ENCODE assay signal across 11 mouse cellular contexts in the genomic region with DNA sequence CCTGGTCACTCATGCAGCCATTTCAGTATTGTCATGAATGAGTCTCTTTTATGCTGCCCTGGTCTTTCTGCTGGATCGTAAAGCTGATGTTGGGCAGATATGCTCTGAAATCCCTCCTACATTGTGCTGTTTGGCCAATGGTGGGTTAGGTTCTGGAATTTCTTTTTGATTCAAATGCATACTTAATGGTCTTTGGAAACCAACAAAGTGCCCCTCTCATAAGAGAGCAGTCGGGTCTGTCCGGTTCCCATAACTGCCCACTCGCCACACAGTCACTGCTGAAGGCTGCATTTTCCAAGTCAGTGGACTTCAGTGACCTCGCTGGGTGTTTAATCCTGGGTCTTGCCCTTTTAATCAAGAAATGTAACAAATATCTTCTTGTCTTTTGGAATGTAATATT. TPM values are rescaled to one million over a fixed set of nuclear protein-coding genes. Genes with fewer than 3 reads are reported as not detected.
"Had no signal": no experiment of that assay in that cellular context is flagged by ENCODE, and none has a peak within 500 bp of the region (broad histone marks: within the 10 kb centered on the region; RNA-seq: fewer than 3 reads in every experiment).

No protein-coding gene starts in this region.

RNA-seq across cellular contexts. Expression of a gene that starts 24.8 kb away (rescaled TPM):
- polyA plus RNA-seq: limb, embryonic 10.5 days; limb, embryonic 11.5 days; limb, embryonic 12.5 days; limb, embryonic 13.5 days; liver, adult 2 months; liver, embryonic 11.5 days; liver, embryonic 12.5 days; midbrain, embryonic 11.5 days; midbrain, embryonic 12.5 days; myocyte; neural tube, embryonic 11.5 days had no signal
